Mouse (Mus musculus) forebrain, embryonic 10.5 days (tissue): ENCODE measurements around the gene Dcpp1. TPM values are rescaled to one million over a fixed set of nuclear protein-coding genes. Genes with fewer than 3 reads are reported as not detected.
"Not testable (repeated sequence)": the region's sequence is repeated elsewhere in the genome, so short reads cannot be mapped to it uniquely, and the experiment has no call there.

Source experiments
- DNase-seq: peaks from one replicate; pipeline ENCODE4 v3.0.0-alpha.2; 2017; ENCODE audit warnings: low spot score; ENCODE audit errors: extremely low spot score
- H3K27ac ChIP-seq: fragments of 300-500 bp; sonication (generic); 2 replicates; pipeline ENCODE4 v1.5.1; 2016; ENCODE audit warnings: mild to moderate bottlenecking
- H3K27me3 ChIP-seq: fragments of 300-500 bp; sonication (generic); 2 replicates; pipeline ENCODE4 v1.6.1; 2016; ENCODE audit warnings: mild to moderate bottlenecking; ENCODE audit not compliant: poor library complexity, severe bottlenecking
- H3K36me3 ChIP-seq: fragments of 300-500 bp; sonication (generic); replicated peaks from 2 replicates; pipeline ENCODE4 v1.6.1; 2016; ENCODE audit warnings: mild to moderate bottlenecking, moderate library complexity
- H3K4me1 ChIP-seq: fragments of 300-500 bp; sonication (generic); 2 replicates; pipeline ENCODE4 v1.6.1; 2016
- H3K4me3 ChIP-seq: fragments of 300-500 bp; sonication (generic); 2 replicates; pipeline ENCODE4 v1.5.1; 2016; ENCODE audit warnings: mild to moderate bottlenecking, moderate library complexity
- H3K9me3 ChIP-seq: fragments of 300-500 bp; sonication (generic); 2 replicates; pipeline ENCODE4 v1.6.1; 2016; ENCODE audit warnings: mild to moderate bottlenecking, moderate library complexity
- WGBS: fragments of 180-500 bp; shearing (Covaris S2); methylation state at CpG from one replicate; pipeline ENCODE4 v1.1.7; 2016; 5-methylcytosine and 5-hydroxymethylcytosine counted together
- polyA plus RNA-seq: library from polyadenylated mRNA; unstranded; fragments of >200 nt; fragmentation: Nextera tagmentation; extraction: Ambion mirVana; gene quantifications from 2 replicates; pipeline ENCODE4 v1.2.1, GENCODE M21; 2016

Gene Dcpp1
- polyA plus RNA-seq: not detected in 2 replicates

- not testable (repeated sequence) for H3K4me1 ChIP-seq, H3K4me3 ChIP-seq, H3K36me3 ChIP-seq, H3K27ac ChIP-seq, H3K9me3 ChIP-seq, H3K27me3 ChIP-seq, DNase-seq
- 83% methylated on average over 4 of the region's 4 CpGs for WGBS
These were observed at the start of gene Dcpp1, which contains the start of gene Dcpp2 for GRCm38 (mm10) chr17:23880576-23880975. Gene Dcpp1 (plus strand): TSS chr17:23880876. Gene Dcpp2 (plus strand): TSS chr17:23880880.

- Histone ChIP-seq H3K4me1 (peaks cover 30% of the 10 kb centered on the region), H3K27ac (no peak overlapping the region), H3K36me3 (peaks cover 14% of the 10 kb centered on the region), H3K4me3 (no peak overlapping the region), H3K9me3 (no peaks in the 10 kb centered on the region), H3K27me3 (peaks cover 34% of the 10 kb centered on the region)
- no peak for DNase-seq
- 98% methylated on average over 1 of the region's 1 CpGs for WGBS
These were observed 49.5 kb upstream of the Dcpp1 start for GRCm38 (mm10) chr17:23831201-23831600.

- no peaks in the 10 kb centered on the region for H3K36me3 ChIP-seq
- WGBS: 56% methylated on average over 8 of the region's 8 CpGs
- H3K27ac ChIP-seq: 0 out of 2 replicates have a peak within 1 kb of the TSS, but pooled peaks have one; percentile 53
- H3K4me1 ChIP-seq: peaks cover 7% of the 10 kb centered on the region
- no peaks in the 10 kb centered on the region for H3K9me3 ChIP-seq
- peaks cover 28% of the 10 kb centered on the region for H3K27me3 ChIP-seq
- no peak within 1 kb of the TSS for H3K4me3 ChIP-seq
- no peak for DNase-seq
These were observed 44.6 kb upstream of the Dcpp1 start, which contains the start of gene Prss33 for GRCm38 (mm10) chr17:23836006-23836575. Gene Prss33 (minus strand): TSS chr17:23836056.

- H3K27me3 ChIP-seq: peaks cover 17% of the 10 kb centered on the region
- H3K4me1 ChIP-seq: peaks cover 14% of the 10 kb centered on the region
- whole genome bisulfite sequencing: 29% methylated on average over 4 of the region's 4 CpGs
- H3K27ac ChIP-seq: no peak overlapping the region
- no peaks in the 10 kb centered on the region for H3K9me3 ChIP-seq
- no peak overlapping the region for H3K4me3 ChIP-seq
- no peaks in the 10 kb centered on the region for H3K36me3 ChIP-seq
- DNase-seq: peak; percentile 55
These were observed 39.5 kb upstream of the Dcpp1 start for GRCm38 (mm10) chr17:23841145-23841544.

GRCm38 (mm10) chr17:23843141-23843811, 37.4 kb upstream of the Dcpp1 start:
- peak overlapping the region; percentile 47 for H3K4me3 ChIP-seq
- peaks cover 17% of the 10 kb centered on the region for H3K27me3 ChIP-seq
- DNase-seq: no peak
- WGBS: 44% methylated on average over 23 of the region's 23 CpGs
- no peaks in the 10 kb centered on the region for H3K9me3 ChIP-seq
- peaks cover 12% of the 10 kb centered on the region for H3K4me1 ChIP-seq
- no peaks in the 10 kb centered on the region for H3K36me3 ChIP-seq
- peak overlapping the region; percentile 57; the same call in 1 of the 2 replicates for H3K27ac ChIP-seq

GRCm38 (mm10) chr17:23843812-23844273, 36.8 kb upstream of the Dcpp1 start, which contains the start of the genes Prss32 and Prss41:
Gene Prss32 (plus strand): TSS chr17:23843855.
Gene Prss41 (minus strand): TSS chr17:23844172.
- 14% methylated on average over 19 of the region's 19 CpGs for WGBS
- Histone ChIP-seq H3K4me1 (peaks cover 12% of the 10 kb centered on the region), H3K4me3 (peak within 1 kb of the TSS; percentile 47), H3K36me3 (no peaks in the 10 kb centered on the region), H3K27me3 (peaks cover 17% of the 10 kb centered on the region), H3K27ac (peak within 1 kb of the TSS; percentile 57; the same call in 1 of the 2 replicates), H3K9me3 (no peaks in the 10 kb centered on the region)
- DNase-seq: peak; percentile 63

GRCm38 (mm10) chr17:23850028-23850427, 30.6 kb upstream of the Dcpp1 start:
- no peak overlapping the region for H3K27ac ChIP-seq
- WGBS: 61% methylated on average over 2 of the region's 2 CpGs

GRCm38 (mm10) chr17:23850853-23851749, 29.6 kb upstream of the Dcpp1 start:
- Histone ChIP-seq H3K9me3 (no peaks in the 10 kb centered on the region), H3K4me1 (no peaks in the 10 kb centered on the region), H3K4me3 (no peak overlapping the region), H3K27ac (peak overlapping the region; percentile 17), H3K36me3 (no peaks in the 10 kb centered on the region), H3K27me3 (no peaks in the 10 kb centered on the region)
- DNase-seq: peak; percentile 72
- 67% methylated on average over 18 of the region's 19 CpGs for WGBS

More at GRCm38 (mm10) chr17:23850028-23850427, 30.6 kb upstream of the Dcpp1 start:
- peaks cover under 1% of the 10 kb centered on the region; the same call in 1 of the 2 replicates for H3K27me3 ChIP-seq
- H3K4me1 ChIP-seq: no peaks in the 10 kb centered on the region
- H3K9me3 ChIP-seq: no peaks in the 10 kb centered on the region
- no peaks in the 10 kb centered on the region for H3K36me3 ChIP-seq
- no peak for DNase-seq
- no peak overlapping the region for H3K4me3 ChIP-seq

- Histone ChIP-seq H3K36me3 (no peaks in the 10 kb centered on the region), H3K27ac (no peak overlapping the region), H3K27me3 (no peaks in the 10 kb centered on the region), H3K4me3 (no peak overlapping the region), H3K4me1 (no peaks in the 10 kb centered on the region), H3K9me3 (no peaks in the 10 kb centered on the region)
- 35% methylated on average over 5 of the region's 5 CpGs for WGBS
- peak; percentile 53 for DNase-seq
These were observed 27.4 kb upstream of the Dcpp1 start for GRCm38 (mm10) chr17:23853292-23853691.

- H3K9me3 ChIP-seq: no peaks in the 10 kb centered on the region
- no peak for DNase-seq
- H3K27ac ChIP-seq: no peak overlapping the region
- no peaks in the 10 kb centered on the region for H3K36me3 ChIP-seq
- H3K27me3 ChIP-seq: no peaks in the 10 kb centered on the region
- 88% methylated on average over 10 of the region's 10 CpGs for WGBS
- H3K4me3 ChIP-seq: no peak overlapping the region
- no peaks in the 10 kb centered on the region for H3K4me1 ChIP-seq
These were observed 26.4 kb upstream of the Dcpp1 start for GRCm38 (mm10) chr17:23854229-23854765.

- no peaks in the 10 kb centered on the region for H3K4me1 ChIP-seq
- H3K36me3 ChIP-seq: no peaks in the 10 kb centered on the region
- H3K27me3 ChIP-seq: no peaks in the 10 kb centered on the region
- no peak for DNase-seq
- no peak overlapping the region for H3K27ac ChIP-seq
- no peak overlapping the region for H3K4me3 ChIP-seq
- 87% methylated on average over 6 of the region's 6 CpGs for WGBS
- H3K9me3 ChIP-seq: no peaks in the 10 kb centered on the region
These were observed 23.5 kb upstream of the Dcpp1 start for GRCm38 (mm10) chr17:23857193-23857592.

GRCm38 (mm10) chr17:23857913-23858312, 22.8 kb upstream of the Dcpp1 start:
- Histone ChIP-seq H3K9me3 (no peaks in the 10 kb centered on the region), H3K36me3 (no peaks in the 10 kb centered on the region), H3K4me1 (no peaks in the 10 kb centered on the region), H3K27me3 (no peaks in the 10 kb centered on the region), H3K4me3 (no peak overlapping the region), H3K27ac (no peak overlapping the region)
- no peak for DNase-seq
- 89% methylated on average over 2 of the region's 2 CpGs for WGBS
